Mouse (Mus musculus) gastrocnemius, postnatal 4 days (tissue): Measurements from ENCODE around the gene Rtn4r. TPM values are rescaled to one million over a fixed set of nuclear protein-coding genes. Genes with fewer than 3 reads are reported as not detected.

Experiments used
- DNase-seq, 2 experiments: peaks; one replicate each; pipeline ENCODE4 v3.0.0; 2021 to 2022; ENCODE audit warnings: low spot score in 2 of 2, mixed read lengths in 2 of 2
- long read RNA-seq, 2 experiments: library from polyadenylated mRNA; stranded (forward); transcript quantifications; one replicate each; pipeline ENCODE4 v2.0.0; 2021
- total RNA-seq, 2 experiments: library from RNA; stranded (reverse); gene quantifications; 2 replicates each; pipeline ENCODE4 v1.2.3; 2021

The Rtn4r gene
- total RNA-seq = 1 to 10 TPM; 1.2 to 1.4 TPM
- long read RNA-seq, experiment 1, partial matches to known transcripts = 0 of 1 reads
- long read RNA-seq, experiment 1, other reads (novel, unspliced or antisense) = 0 of 1 reads
- long read RNA-seq, experiment 2, partial matches to known transcripts = 0 of 4 reads
- long read RNA-seq, experiment 2, other reads (novel, unspliced or antisense) = 1 of 4 reads

DNA sequence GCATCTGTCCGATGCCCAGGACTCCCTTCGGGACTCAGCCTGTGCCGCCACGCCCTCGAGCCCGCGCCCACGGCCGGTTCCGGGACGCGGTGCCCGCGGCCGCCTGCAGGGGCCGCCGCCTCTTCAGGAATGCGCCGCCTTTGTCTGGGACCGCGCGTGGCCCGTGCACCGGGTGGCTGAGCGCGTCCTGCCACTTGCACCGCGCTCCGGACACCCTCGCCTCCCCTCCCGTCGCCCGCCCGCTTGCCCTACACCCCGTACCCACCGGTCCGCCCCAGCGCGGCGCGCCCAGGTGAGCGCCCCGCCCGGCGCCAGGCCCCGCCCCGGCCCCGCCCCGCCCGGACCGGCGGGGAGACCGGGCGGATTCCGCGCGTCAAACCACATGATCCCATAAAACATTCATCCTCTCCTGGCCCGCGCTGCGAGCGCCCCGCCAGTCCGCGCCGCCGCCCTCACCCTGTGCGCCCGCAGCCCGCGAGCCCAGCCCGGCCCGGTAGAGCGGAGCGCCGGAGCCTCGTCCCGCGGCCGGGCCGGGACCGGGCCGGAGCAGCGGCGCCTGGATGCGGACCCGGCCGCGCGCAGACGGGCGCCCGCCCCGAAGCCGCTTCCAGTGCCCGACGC, at the start of gene Rtn4r:
Rtn4r (plus strand) TSS at position 402 of the 621 bp plus-strand sequence.
- peak; percentile 37 to 65 for DNase-seq

DNA sequence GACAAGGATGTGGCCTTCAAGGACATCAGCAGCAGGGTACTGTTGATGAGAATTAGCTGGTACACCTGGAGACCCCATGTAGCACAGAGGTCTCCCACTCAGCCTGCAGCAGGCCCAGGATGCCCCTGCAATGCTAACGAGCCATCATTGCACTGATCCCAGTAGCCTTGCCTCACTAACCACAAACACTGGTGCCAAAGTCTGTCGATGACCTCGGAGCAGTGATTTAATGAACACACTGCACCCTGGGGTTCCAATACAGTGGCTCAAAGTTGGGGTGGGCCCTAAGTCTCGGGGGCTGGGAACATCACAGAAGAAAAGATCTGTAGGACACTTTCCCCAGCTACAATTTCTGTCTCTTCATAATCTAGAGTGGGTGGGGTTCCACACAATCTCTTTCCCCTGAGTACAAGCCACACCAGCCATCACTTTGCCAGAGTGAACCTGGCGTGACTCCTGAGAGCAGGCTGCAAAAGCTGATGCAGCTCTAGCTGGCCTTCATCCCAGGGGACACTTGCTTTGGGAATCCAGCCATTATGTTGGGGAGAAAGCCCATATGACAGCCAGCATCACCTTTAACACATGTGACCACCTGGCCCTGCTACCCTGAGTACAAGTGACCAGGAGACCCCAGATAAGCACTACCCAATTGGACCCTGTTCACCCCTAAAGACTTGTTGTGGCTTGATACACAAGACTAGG, 49.0 kb upstream of the Rtn4r start:
- DNase-seq = no peak

DNA sequence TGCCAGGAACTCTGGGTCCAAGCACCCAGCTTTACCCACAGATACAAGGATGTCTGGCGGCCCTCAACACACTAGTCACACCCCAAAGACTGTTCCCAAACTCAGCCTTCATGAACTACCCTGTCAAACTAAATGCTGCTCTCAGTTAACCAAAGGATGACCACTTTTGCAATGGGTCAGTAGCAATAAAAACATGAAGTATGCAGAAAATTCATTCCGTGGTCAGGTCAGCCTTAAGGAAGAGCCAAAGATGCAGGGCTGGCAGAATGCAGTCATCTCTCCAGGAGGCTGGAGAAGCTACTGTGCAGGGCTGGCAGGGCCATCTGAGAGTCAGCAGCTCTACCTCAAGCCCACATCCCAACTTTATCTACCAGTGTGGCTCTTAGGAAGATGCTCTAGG, 48.1 kb upstream of the Rtn4r start:
- no peak for DNase-seq

DNA sequence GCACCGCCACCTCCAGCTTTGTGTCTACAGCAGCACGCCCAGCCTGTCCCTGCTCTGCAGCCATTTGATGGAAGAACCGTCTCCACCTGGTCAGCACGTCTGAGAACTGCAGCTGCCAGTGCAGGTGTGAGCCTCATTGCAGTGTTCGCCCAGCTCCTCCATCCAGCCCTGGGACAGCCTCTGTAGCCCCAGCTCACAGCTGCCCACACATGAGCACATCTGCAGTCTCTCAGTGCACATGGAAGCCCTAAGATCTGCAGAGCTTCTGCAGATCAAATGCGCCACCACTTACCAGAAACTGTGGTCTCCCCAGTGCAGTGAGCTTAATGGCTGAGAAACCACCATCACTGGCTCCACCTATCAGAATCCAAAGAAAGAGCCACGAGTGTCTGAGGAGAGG, 47.3 kb upstream of the Rtn4r start:
- no peak for DNase-seq

DNA sequence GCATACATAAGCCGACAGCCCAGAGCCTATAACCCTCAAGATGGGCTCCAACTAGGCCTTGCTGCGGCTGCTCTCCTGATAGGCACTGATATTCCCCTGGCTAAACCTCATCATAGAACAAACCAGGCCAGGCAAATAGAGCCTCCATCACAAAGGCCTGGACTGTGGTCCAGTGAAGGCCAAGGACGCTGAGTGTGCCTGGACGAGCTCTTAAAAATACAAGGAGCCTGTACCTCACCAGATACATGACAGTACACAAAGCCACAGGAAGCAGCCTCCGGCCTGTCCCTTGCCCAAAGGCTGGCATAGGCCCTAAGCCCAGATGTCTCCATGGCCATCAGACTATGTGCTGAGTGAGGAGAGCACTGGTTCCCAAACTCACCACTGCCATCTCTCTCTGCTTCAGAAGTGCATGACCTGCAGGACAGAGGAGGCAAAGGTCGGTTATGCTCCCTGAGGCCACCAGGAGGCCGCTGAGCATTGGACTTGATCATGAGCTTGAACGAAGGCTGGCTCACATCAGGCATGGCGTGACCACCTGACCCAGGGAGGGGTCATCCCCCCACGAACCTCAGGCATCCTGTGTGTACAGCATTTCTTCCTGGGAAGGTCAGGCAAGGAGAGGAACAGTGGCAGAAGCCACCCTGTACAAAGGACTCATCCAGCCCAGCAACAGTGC, 46.2 kb upstream of the Rtn4r start:
- no peak for DNase-seq

DNA sequence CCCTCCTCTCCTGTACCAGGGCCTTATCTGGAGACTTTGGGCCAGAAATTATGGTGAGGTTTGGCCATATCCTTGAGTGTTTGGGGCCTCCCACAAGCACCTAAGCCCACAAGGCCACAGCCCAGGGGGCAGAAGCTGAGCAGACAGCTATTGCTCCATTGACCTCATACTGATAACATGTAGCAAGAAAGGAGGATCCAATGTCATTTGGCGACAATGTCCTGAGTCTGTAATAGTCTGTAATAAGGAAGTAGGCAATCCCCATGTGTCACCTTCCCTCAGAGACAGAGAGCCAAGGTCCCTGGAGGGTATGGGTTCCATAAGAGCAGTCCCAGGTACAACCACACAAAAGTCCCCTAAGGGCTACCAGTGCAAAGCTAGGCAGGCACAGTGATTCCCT, 45.2 kb upstream of the Rtn4r start:
- DNase-seq = no peak

DNA sequence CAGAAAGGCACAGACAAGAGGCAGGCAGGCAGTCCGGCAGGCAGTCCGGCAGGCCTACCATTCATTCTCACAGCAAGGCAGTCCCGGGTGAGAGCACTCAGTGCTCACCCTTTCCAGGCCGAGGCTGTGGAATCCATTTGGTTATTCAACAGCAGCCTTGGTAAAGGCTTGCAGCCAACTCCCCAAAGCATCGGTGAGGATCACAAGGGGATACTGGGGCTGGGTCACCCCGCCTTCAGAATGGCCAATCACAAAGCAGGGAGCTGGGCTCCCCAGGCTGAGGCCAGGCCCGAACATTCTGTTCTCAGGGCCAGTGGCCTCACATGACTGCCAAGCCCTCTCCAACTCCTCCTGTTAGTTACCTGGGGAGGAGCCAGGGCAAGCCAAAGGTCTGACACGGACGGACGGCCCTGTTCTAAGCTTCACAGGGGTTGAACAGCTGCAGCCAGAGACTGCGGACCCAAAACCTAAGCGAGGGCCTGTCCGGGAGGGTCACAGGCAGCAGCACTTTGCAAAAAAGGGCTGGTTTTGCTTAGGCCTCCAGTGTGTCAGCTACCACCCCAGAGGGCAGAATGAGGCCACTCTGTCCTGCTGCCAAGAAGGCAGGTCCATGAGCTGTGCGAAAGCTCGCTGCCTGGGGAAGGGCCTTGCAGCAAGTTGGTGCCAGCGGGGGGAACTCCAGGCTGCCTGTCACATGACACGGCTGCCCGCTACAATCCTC, 44.1 kb upstream of the Rtn4r start:
- DNase-seq = peak in 1 of 2 experiments; percentile 32

DNA sequence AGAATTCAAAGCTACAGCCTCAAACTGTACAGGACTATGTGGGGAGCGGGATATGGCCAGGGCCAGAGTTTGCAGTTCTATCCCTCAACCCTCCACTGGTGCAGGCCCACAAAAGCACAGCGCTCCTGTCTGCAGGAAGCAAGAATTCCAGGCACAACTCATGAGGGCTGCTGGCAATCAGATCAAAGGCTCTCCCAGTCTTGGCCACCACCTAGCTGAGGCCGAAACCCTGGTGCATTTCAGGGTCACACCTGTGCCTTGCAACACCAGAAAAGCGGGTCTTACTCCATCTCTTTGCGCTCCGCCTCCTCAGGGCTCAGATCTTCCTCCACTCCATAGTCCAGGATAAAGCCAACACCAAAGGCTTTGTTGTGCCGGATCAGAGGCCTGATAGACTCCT, 43.2 kb upstream of the Rtn4r start:
- DNase-seq = no peak

DNA sequence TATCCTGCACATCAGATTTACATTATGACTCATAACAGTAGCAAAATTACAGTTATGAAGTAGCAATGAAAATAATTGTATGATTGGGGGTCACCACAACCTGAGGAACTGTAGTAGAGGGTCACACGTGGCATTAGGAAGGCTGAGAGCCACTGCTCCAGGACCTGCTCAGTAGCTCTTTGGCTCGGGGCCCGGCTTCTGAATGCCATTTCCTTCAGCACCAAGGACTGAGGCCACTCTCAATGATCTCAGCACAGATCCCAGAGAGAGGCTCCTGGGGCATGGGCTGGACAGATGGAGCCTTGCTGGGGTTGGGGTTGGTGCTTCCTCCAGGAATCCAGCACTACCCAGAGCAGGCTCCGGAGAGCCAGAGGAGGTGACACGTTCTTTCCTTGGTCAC, 40.3 kb upstream of the Rtn4r start:
- DNase-seq = no peak

DNA sequence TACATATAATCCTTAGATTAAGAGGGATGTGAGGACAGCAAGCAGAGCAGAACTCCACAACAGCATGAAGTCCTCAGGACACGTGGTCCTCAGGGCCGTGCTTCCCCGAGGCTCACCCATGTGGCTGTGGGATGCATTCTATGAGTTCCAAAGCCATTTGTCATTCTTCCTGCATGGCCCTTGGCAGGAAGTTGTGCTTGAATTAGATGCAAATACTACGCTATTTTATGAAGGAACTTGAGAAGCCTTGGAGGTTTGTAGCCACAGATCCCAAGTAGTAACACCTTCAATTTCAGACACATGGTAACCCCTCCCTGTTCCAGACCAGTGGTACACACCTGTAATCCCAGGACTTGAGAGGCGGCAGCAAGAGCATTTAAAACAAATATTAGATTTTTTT, 31.1 kb upstream of the Rtn4r start:
- DNase-seq = no peak

DNA sequence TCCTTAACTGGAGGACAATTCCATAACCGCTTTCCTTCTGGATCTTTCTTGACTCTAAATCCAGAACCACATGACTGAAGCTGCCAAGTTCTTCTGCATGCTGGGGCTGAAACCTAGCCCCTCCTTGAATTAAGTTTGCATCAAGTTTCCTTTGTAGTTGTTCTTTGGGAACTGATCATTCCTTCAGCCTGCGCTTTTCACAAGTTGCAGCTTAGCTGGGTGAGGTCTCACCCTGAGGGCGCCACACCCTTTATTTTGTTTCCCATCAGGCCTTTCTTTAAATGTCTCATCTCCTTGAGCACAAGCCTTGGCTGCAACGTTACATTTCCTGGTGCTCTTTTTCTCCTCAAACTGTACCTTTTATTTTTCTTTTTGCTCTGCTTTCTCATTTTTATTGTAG, 24.6 kb upstream of the Rtn4r start:
- no peak for DNase-seq

DNA sequence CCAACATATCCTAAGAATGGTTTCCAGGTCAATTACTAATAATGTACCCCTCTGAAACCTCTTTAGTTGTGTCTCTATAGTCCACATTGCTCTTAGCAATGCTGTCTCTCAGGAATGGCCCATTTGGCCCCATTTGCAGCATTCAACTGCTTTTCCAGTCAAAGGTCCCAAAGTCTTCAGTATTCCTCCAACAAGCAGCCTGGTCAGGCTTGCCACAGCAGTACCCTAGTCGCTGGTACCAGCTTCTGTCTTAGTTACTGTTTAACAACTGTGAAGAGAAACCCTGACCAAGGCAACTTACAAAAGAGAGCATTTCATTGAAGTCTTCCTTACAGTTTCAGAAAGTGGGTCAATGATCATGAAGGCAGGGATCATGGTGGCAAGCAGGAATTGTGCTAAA, 24.1 kb upstream of the Rtn4r start:
- DNase-seq = no peak

DNA sequence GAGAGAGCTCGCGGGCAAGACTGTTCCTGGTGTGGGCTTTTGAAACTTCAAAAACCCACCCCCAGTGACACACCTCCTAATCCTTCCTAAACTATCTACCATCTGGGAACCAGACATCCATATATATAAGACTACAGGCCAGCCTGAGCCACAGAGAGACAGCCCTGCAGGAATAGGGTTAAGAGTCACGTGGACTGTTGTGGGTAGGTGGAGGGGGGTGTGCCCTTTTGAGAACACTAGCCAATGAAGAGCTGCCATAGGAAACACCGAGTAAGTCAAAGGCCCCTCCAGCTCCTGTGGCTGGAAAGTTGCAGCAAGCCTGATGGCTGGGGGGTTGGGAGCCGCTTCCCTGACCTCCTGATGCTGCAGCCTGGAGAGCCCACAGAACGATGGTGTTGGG, 23.6 kb upstream of the Rtn4r start:
- no peak for DNase-seq

DNA sequence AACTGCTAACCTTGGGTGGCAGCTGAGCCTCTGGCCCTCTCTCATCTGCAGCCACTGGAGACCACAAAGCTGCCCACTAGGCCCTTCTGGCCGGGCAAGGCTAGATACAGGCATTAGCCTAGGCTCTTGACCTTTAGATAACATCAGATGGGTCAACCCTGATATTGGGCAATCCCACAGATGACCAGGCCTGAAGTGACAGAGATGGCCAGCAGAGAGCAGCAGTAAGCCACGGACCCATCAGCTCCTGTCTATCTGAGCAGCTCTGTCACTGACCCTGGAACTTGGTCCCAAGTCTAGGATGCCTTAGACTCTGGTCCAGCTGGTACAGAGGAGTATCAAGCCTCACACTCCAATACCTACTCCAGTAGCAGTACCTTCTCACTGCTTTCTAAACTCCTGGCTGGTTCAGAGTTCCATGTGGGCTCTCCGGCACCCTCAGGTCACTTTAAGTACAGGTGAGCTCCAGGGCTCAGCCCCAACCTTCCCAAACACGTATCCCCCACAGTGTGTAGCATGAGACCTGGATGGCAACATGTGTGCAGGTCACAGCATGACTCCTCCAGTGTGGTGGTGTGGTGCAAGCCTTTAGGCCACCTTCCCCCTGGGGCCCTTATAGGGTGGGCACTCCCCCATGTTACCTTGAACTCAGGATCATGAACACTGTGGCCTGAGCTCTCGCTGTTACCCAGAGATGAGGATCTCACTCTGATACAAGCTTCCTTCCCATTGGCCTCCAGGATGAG, 19.0 kb upstream of the Rtn4r start:
- peak in 1 of 2 experiments; percentile 43 for DNase-seq

DNA sequence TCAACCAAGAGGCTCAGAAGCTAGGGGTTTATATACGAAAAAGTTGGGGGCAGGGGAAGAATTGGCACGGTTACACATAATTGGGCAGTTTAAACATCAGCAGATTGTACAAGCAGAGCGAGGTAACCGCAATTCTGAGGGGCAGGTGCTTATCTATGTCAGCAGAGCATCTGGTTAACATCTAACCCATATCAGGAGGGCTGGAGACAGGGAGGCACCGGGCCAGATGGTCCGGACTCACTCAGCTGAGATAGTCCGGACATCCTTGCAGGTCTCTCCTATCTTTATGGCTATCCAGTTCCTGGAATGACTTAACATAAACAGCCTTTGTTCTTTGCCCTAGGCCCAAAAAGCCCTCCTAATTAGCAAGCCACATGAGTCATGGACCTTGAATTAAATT, 16.4 kb upstream of the Rtn4r start:
- DNase-seq = no peak

DNA sequence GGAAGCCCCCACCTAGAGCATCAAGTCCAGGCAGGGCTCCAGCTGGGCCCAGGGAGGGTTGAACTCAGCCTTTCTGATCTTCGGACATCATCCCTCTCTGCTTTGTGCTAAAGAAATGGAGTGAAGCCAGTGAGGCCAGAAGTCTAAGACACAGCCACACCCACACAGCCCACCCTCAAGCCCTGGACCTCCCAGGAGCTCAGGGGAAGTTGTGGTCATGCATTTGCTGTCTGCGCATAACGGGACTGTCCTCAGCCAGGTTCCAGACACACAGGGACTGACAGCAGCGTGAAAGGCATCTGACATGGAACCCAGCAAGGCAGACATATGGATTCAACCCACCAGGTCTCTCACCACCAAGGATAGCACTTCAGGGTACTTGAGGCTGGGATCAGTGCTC, 11.0 kb upstream of the Rtn4r start:
- DNase-seq = no peak

DNA sequence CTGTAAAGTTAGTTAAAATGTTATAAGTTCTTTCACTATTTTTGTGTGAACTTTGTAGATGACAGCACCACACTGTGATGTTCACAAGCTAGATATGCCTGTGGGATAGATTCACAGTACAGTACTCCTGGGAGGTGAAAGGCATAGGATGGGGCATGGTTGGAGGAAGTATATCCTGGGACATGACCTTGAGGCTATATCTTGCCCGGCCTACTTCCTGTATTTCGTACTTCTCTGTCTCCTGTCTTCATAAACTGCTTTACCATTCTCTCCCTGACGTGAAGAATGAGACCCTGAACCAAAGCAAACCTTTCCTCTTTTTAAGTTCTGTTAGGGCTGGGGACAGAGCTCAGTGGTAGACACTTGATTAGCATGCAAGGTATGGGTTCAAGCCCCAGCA, 9.2 kb upstream of the Rtn4r start:
- no peak for DNase-seq

DNA sequence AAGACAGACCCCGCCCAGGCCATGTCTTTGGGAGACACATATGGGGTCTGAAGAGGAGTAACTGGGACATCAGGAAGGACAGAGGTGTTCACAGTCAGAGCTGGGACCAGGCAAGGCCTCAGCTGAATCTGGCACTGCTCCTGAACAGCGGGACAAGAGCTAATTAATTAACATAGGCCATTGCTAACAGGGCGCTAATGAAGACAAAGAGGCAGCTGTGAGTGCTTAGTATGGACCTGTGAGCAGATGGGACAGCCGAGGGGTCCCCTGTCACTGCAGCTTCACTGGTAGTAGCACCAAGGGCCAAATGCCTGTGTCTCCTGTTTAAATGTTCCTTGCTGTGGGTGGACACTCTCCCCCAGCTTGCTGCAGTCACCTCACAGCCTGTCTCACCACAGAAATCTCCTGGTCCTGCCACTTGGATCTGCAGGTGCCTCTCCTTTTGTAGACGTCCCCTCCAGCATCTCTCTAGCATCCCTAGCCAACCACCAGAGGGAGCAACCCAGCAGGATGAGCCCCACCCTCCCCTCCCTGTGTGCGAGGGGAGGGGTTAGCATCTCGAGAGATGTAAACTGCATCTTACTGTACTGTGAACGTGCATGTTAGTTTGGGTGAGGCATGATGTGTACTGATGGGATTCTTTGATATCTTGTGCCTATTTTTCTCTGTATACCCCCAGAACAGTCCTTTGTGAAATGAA, 8.3 kb upstream of the Rtn4r start:
- peak in 1 of 2 experiments; percentile 57 for DNase-seq

DNA sequence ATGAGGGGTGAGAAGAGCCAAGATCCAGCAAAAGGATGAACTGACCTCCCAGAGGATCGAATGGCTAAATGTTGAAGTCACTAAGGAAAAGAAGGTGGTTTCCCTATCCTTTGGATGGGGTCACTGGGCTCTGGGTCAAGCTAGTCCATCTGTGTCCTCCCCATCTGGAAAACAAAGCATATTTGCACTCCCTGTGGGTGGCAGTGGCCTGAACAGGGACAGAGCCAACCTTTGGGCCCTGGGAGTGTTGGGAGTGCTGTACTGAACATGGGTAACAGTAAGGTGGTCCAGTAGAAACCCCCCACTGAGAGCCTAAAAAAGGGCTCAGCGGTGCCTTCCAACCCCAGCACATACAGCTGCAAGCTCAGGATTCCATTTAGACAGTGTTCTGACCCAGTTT, 4.7 kb upstream of the Rtn4r start:
- no peak for DNase-seq

DNA sequence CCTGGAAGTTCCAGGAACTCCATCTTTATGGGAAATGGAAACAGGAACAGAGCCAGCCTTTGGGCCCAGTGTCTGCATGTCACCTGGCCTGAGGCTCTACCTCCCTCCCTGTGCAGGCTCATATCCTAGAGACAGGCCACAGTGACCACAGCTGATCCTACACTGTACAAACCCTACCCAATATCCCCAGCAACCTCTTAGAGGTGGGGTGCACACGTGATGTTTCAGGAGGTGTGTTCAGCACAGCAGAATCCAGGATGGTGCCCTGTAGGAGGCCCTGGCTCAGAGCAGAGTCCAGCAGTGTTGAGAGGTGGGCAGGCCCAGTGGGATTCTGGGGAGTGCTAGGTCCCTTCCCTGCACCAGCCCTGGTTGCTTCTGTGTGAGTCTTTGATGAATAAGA, 4.0 kb upstream of the Rtn4r start:
- no peak for DNase-seq
